Mouse (Mus musculus) thymus, postnatal 10 days (tissue): ENCODE data around the gene Hivep3.

ENCODE experiments used
- DNase-seq, 2 experiments: peaks; one replicate each; pipeline ENCODE4 v3.0.0; 2021; ENCODE audit warnings: low spot score in 2 of 2

Hivep3 gene

DNA sequence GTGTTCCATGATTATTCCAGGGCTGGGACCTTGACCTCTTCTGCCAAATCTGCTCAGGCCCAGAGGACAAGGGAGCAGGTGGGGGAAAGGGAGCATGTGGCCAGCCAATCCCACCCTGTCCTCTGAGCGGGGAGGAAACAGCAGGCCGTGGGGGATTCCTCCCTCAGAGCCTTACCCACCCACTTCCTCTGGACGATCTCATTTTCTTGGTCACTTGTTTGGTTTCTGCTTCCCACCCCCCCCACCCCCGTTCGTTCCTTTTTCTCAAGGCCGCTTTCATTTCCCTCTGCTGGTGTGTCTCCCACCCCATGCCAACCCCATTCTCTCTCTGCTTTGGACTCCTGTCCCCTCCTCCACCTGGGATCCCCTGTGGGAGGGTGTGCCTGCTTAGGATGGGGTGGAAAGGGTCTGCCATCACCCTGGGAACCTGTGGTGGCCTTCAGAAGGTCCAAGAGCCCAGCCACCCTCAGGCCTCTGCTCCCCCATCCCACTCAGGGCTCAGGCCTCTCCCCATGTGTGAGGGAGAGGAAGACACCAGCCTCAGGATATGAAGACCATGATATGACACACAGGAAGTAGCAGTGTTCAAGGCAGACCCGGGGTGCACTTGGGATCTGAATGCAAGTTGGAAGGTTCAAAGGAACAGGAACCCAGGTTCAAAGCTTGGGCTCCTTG is 244.4 kb downstream of the Hivep3 start:
- no peak for DNase-seq

DNA sequence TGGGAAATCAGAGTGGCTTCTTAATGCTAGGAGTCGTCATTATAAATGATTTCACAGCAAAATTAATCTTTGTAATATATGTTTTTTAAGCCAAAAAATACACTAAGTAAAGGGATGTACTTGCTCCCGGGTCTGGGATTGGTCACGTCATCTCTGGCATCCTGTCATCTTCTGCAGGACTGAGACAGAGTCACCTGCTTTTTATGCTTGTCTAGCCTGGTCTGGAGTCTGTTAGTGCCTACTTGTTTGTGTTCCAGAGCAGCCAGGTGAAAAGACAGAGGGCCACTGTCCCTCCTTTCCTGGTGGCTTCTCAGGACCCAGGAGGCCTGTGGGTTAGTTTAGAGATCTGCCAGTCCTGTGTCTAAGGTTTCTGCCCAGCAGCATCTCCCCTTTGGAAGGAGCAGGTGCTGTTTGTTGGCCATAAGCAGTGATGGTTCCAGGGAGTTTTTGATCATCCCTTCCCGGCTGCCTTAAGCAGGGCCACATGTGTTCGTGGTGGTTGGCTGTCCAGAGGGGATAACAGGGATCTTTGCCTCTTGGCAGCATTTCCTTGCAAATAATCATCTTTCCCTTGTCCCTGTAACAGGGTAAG is 245.8 kb downstream of the Hivep3 start:
- no peak for DNase-seq

DNA sequence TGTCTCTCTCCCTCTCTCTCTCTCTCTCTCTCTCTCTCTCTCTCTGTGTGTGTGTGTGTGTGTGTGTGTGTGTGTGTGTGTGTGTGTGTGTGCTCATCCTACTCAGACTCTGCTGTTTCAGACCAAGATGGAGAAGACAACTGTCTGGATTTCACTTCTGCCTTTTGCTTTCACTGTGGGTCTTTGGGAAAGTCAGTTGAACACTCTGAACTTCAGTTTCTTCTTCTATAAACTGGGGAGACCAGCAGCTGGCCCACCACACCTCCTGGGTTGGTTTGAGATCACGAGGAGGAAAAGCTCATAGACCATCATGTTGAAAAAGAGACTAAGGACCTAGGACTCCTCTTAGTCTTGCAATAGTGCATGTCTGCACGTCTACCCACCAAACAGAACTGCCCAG is 246.3 kb downstream of the Hivep3 start:
- no peak for DNase-seq

- DNase-seq: no peak
These were observed 247.6 kb downstream of the Hivep3 start for GRCm38 (mm10) chr4:119981047-119981720.

DNA sequence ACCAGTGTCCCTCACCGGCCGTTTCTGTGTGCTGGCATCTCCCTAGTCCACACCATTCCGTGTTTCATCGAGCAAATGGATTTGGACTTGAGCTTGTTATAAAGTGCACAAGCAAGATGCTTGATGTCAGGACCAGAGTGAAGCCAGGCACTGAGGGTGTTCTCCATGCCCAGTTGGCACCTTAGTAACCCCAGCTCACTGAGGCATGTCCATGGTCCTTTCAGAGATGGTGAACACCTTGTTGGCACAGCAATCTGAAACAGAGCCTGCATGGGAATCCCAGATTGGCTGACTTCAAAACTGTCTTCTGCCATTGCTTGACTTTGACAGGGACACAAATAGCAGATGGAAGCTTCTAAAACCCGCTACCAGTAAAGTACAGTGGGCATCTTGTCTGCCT is 252.5 kb downstream of the Hivep3 start:
- no peak for DNase-seq

GRCm38 (mm10) chr4:119986580-119987291 is 253.2 kb downstream of the Hivep3 start:
- no peak for DNase-seq

- peak; percentile 40 to 49 for DNase-seq
These were observed 253.9 kb downstream of the Hivep3 start for GRCm38 (mm10) chr4:119987376-119988087.

GRCm38 (mm10) chr4:119989031-119989693 is 255.6 kb downstream of the Hivep3 start:
- no peak for DNase-seq

- DNase-seq: no peak
These were observed 256.8 kb downstream of the Hivep3 start for GRCm38 (mm10) chr4:119990346-119990745.

DNA sequence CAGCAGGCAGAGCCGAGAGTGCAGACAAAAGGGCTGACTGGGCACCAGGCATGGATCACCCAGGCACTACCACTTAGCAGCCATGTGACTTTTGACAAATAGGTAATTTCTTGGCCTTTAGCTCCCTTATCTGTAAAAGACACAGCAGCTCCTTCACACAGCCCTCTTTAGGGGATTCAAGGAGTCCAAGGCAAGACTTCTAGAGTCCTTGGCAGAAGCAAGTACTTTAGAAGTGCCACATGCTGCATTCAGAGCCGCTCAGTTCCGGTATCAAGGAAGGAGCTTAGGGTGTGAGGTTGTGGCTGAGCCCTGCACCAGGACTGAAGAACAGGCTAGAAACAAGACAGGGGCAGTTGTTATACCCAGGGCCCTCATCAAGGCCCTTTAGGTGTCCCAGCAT is 257.3 kb downstream of the Hivep3 start:
- DNase-seq: no peak

- no peak for DNase-seq
These were observed 258.2 kb downstream of the Hivep3 start for GRCm38 (mm10) chr4:119991758-119992157.

- no peak for DNase-seq
These were observed 262.8 kb downstream of the Hivep3 start for GRCm38 (mm10) chr4:119996377-119996776.

GRCm38 (mm10) chr4:119997351-119997750 is 263.8 kb downstream of the Hivep3 start:
- DNase-seq: no peak

DNA sequence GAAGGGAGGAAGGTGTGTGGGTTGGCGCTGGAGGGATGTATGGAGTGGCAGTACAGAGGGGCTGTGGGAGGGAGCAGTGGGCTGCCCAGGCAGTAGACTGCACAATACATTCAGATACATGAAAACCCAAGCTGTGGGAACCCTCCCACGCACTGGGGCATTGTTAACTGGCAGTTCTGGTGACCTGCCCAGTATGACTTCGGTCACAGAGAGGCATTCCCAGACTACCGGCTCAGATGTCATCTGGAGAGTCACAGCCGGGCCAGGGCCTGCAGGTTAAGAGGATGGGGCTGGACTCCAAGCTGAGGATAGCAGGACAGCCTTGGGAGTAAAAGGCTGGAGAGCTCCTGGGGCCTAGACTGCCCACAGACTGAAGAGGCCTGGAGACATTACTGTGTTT is 265.3 kb downstream of the Hivep3 start:
- DNase-seq: no peak

DNA sequence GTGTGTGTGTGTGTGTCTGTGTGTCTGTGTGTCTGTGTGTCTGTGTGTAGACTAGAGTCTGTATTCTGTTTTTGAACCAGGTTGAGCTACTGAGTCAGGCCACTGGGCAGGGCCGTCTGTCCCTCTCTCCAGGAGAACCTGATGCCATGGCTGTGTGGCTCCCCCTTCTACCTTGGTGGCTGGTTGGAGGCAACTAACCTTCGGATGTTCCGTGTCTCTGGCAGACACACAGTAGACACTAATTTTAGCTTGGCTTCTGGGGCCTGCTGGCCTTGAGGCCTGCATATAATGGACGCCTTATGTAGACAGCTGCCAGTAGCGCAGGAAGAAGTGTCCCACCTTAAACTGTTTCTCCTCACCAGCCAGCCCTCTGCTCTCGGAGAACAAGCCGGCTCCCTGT is 267.3 kb downstream of the Hivep3 start:
- no peak for DNase-seq

GRCm38 (mm10) chr4:120003006-120003405 is 269.4 kb downstream of the Hivep3 start:
- DNase-seq: no peak

DNA sequence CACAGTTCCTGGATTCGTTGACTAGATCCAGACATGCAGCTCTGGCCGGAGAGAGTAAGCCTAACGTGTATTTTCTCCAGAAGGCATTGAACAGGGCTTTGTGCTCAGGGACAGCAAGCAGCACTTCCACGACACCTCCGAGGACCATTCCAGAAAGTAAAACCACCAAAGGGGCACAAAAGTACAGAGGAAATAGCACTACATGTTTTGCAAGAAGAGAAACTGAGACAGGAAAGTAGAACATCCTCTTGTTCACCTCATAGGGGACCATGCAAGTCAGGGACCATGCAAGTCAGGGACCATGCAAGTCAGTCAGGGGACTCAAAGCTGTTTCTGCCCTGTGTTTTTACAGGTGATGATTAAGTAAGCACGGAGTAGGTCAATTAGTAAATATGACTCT is 272.5 kb downstream of the Hivep3 start:
- DNase-seq: no peak

DNA sequence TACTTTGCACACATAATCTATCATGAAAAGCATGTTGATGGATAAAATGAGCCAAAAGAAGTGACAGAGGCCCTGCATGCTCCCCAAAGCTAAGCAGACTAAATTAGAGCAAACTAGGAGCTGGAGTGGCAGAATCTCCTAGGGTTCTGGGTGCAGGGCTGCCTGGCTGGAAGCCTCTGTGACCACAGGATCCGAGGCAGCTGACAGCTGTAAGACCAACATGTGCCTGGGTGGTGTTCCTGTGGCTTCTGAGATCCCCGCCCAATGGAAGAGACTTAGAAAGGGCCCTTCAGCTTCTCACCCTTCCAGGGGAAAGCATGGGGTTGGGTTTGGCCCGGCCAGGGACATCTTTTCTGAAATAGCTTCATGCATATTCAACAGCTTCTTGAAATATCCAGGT is 274.3 kb downstream of the Hivep3 start:
- DNase-seq: no peak

DNA sequence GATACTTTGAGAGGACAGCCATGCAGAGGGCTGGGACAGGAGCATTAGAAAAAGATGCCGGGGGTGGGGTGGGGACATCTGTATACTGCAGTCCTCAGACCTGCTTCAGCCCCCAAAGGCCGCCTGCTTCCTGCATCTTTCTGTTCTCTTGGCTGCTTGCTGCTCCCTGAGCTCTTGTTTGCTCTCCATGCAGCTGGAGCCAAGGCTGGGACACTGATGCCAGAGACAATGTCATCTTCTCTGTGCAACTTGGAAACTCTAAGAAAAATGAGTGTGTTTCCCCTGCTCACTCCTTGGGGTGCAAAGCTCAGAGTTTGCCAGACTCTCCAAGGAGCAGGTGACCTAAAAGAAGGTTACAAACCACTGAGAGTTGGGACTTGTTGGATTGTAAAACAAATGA is 275.6 kb downstream of the Hivep3 start:
- no peak for DNase-seq

GRCm38 (mm10) chr4:120011788-120012187 is 278.2 kb downstream of the Hivep3 start:
- DNase-seq: no peak

DNA sequence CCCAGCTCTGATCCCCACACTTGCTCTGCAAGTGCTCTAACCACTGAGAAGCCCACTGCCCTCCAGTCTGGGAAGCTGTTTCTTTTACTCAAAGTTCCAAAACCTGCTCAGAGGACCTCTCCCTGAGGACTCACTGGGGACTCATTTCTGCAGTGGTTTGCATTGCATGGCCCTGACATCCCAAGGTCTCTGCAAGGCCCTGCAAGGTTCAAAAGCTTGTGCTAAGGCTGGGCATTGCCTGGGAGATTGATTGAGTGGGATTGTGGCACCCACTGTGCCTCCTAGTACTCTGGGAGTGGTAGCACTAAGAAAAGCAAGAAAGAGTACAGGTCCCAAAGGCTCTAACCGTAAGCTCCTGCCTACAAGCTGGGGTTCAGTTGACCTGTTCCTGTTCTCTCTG is 279.3 kb downstream of the Hivep3 start:
- no peak for DNase-seq
